Mouse (Mus musculus) brain, embryonic 14.5 days (tissue): Measurements from ENCODE around the gene Serpinb6c.

ENCODE experiments used
- CTCF ChIP-seq: fragments of 200-500 bp; IDR thresholded peaks from 2 replicates; pipeline ENCODE4 v1.5.1; 2012; ENCODE audit warnings: inconsistent platforms, mild to moderate bottlenecking, moderate library complexity, borderline replicate concordance; ENCODE audit not compliant: insufficient read depth, insufficient read length; ENCODE audit errors: extremely low read depth
- POLR2A ChIP-seq: fragments of 200-500 bp; IDR thresholded peaks from 2 replicates; pipeline ENCODE4 v1.6.1; 2012; ENCODE audit warnings: mild to moderate bottlenecking, inconsistent platforms, borderline replicate concordance; ENCODE audit not compliant: poor library complexity, insufficient read depth, insufficient read length, severe bottlenecking; ENCODE audit errors: extremely low read depth

DNA sequence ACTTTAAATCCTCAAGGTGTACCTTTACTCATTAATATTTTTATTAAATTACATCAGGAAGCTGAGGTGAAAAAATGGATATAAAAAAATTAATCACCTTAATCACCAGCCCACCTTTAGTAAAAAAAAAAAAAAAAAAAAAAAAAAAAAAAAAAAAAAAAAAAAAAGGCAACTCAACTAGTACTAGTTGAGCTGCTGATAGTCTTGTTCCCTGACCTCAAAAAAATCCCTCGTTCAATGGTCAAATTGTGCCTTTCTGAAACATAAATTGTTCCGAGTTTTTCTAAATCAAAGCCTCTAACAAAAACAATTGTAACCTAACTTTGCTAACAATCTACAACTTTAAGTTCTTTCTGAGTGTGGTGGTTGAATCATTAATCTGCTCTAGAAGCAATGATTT lies 74.8 kb downstream of the Serpinb6c start:
- TF ChIP-seq CTCF (no peak), POLR2A (no peak)
